Mouse (Mus musculus) retina, adult 2 months (tissue): ENCODE results near the gene Hspa1b.
"Not testable (repeated sequence)": the region's sequence is repeated elsewhere in the genome, so short reads cannot be mapped to it uniquely, and the experiment has no call there.

Experiments used
- DNase-seq: peaks from one replicate; pipeline ENCODE4 v3.0.0-alpha.2; 2012; ENCODE audit warnings: low read depth, low spot score

The Hspa1b gene

DNA sequence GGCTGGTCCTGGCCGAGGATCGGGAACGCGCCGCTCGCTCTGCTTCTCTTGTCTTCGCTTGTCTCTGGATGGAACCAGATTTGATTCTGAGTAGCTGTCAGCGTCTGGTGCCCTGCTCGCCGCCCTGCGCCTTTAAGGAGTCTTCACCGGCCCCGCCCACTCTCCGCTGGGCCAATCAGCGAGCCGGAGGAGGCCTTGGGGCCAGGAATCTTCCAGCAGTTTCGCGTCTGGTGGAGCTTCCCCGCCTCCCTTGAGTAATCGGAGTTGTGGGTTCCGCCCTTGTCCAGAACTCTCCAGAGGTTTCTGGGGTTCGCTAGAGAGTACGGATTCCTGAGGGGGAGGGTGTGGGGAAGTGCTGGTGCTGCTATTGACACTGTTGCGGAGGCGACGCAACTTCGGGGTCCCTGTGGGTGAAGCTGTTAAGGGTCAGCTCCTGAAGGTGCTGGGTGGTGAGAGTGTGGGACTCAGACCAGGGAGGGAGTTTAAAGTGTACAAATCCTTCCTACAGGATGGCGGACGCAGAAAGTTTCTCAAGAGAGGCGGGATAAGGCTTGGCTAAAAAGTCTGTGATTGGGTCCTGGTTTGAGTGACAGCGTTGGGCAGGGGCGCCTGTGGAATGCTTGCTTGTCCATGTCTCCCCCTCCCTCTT lies at the start of gene Hspa1b:
Hspa1b (minus strand) TSS at position 109 of the 649 bp plus-strand sequence.
- DNase-seq: peak; percentile 57

- DNase-seq: no peak
Measured at GRCm38 (mm10) chr17:35007387-35007991, 48.5 kb upstream of the Hspa1b start.

DNA sequence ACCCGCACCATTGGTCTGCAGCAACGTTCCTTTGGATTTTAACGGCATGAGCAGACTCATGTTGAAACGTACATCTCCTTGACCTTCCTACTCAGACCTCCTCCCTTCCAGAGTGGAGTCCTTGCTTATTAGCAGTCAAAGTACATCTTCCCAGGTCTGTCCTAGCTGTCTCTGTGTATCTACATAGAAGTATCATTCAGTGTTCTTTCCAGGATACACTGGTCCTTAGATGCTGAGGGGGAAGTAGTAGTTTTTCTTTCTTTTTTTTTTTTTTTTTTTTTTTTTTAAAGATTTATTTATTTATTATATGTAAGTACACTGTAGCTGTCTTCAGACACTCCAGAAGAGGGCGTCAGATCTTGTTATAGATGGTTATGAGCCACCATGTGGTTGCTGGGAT lies 46.9 kb upstream of the Hspa1b start:
- not testable (repeated sequence) for DNase-seq

- DNase-seq: no peak
Measured at GRCm38 (mm10) chr17:35005158-35005557, 46.1 kb upstream of the Hspa1b start.

DNA sequence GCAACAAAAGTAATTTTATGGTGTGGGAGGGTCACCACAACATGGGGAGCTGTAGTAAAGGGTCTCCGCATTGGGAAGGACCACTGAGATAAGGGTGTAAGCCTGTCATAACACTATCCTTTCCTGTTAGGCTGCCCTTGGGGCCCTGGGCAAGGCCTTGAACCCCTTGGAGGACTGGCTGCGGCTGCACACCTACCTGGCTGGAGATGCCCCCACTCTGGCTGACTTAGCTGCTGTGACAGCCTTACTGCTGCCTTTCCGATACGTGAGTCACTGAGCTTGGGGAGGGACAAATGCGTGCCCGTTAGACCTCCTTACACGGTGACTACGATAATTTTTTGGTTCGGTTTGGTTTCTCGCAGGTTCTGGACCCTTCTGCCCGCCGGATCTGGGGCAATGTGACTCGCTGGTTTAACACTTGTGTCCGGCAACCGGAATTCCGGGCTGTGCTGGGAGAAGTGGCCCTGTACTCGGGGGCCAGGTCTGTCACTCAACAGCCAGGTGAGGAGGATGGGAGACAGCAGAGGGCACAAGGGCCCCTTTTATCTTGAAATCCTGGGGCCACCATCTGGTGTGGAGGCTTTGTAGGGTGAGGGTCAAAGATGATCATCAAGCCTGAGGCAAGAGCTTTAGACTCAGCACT lies 45.2 kb upstream of the Hspa1b start:
- DNase-seq: no peak

- DNase-seq: no peak
Measured at GRCm38 (mm10) chr17:35003022-35003838, 44.2 kb upstream of the Hspa1b start.

- DNase-seq: no peak
Measured at GRCm38 (mm10) chr17:35002153-35002865, 43.3 kb upstream of the Hspa1b start.

DNA sequence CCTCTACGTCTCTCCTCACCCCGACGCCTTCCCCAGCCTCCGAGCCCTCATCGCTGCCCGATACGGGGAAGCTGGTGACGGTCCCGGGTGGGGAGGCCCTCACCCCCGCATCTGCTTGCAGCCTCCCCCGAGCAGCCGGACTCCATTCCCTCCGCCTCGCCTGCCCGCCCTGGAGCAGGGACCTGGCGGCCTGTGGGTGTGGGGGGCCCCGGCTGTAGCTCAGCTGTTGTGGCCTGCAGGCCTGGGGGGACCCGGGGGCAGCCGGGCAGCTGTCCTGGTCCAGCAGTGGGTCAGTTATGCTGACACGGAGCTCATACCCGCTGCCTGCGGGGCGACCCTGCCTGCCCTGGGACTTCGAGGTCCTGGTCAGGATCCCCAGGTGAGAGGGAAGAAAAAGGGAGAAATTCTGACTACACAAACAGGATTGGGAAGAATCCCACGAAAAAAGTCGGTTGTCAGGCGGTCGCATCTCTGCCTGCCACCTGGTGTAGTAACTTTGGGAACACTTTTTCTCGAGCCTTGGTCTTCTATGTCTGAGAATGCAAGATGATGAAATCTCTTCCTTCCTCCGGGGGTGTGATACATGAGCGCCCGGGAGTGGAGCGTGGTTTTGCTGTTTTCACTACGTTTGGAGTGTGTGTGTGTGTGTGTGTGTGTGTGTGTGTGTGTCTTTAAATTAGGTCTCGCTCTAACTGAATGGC lies 42.6 kb upstream of the Hspa1b start:
- no peak for DNase-seq

- peak; percentile 64 for DNase-seq
Measured at GRCm38 (mm10) chr17:35000717-35001451, 41.8 kb upstream of the Hspa1b start, which contains the start of gene Vars. Vars (plus strand) TSS chr17:35000987.

GRCm38 (mm10) chr17:34999871-35000716 lies 41.1 kb upstream of the Hspa1b start:
- DNase-seq: not testable (repeated sequence)

DNA sequence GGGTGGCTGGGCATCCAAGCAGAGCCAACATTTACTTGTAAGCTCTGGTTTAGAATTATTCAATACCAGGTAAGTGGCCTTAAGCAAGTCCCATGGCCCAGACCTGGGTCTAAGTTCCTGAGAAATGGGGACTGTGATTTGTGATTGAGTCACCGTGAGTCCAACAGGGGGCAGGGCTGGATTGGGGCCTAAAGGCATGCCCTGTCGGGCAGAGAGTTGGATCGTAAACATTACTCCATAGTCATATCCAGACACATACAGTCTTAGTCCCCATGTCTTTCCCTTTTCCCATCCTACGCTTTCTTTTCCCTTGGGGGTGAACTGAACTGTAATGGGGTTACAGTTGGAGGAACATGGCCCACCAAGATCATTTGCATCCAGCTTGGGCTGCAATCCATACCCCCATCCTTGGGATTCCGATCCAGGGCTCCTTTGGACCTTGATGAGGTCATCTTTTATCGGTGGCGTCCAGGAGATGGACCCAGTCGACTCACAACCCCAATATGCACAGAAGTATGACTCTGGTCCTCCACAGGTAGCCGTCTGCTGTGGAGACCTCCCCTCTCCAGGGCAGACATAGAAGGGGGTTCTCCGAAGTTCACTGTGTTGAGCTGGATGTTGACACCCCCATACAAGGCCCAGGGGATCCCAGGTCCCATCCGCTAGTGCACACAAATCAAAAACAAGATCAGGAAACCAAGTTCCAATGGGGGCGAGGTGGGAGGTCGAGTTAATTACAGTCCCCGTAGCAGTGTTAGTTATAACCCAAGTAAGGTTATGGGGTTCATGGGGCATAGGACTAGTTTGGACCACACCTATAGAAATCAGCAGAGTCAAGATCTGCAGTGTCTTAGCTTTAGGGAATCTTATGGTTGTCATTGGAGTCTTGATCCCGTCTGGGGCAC lies 39.7 kb upstream of the Hspa1b start:
- no peak for DNase-seq

GRCm38 (mm10) chr17:34997142-34997483 lies 38.1 kb upstream of the Hspa1b start:
- no peak for DNase-seq

DNA sequence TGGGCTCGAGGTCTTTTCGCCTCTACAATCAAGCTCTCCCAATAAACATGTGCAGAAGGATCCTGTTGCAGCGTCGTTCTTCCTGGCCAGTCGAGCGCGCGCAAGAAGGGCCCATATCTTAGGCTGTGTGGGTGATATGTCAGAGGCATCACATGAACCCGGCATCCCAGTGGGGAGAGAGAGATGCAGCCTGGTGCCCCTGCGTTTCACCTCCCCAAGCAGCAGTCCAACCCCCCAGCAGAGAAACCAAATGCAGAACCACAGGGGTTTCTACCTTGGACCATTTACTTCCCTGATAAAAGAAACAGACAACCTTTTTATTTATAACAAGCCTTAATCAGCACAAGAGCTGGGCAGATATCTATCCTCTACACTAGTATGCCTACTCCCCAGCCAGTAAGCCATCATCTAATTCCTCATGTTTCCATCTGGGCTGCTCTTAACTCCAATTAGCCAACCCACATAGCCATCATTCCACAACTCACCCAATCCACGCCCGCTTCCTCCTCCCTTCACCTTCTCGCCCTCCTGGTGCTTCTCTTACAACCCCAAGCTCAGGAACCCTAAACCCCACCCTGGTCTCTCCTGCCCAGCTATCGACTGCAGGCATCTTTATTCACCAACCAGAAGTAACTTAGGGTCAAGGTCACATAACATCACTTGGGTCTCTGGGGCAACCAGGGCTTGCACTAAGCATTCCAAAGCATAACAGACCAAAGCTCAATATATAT lies 37.5 kb upstream of the Hspa1b start:
- DNase-seq: no peak

- not testable (repeated sequence) for DNase-seq
Measured at GRCm38 (mm10) chr17:34995927-34996326, 36.9 kb upstream of the Hspa1b start.

DNA sequence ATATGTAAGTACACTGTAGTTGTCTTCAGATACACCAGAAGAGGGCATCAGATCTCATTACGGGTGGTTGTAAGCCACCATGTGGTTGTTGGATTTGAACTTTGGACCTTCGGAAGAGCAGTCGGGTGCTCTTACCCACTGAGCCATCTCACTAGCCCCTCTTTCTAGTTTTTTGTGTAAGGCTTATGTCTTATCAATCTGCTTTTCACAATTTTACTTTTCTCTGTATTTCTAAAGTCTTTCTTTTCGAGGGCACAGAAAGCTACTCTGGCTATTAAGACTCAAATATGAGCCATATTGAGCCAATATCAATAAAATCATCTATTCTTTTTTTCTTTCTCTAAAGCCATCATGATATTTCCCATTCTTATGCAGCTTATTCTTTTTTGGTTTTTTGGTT lies 36.2 kb upstream of the Hspa1b start:
- DNase-seq: not testable (repeated sequence)

GRCm38 (mm10) chr17:34994751-34995150 lies 35.7 kb upstream of the Hspa1b start:
- no peak for DNase-seq

DNA sequence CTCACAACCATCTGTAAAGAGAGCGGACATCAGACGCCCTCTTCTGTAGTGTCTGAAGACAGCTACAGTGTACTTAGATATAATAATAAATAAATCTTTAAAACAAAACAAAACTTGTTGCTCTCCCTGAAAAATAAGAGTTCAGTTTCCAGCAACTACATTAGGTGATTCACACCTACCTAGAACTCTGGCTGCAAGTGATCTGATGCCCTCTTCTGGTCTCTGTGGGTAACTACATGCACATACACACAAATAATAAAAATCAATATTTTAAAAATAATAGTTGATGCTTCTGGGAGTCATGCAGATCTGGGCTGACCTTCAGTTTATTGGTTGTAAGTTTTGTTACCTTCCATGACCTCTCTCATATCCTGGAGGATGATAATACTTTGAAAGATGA lies 25.2 kb upstream of the Hspa1b start:
- no peak for DNase-seq

DNA sequence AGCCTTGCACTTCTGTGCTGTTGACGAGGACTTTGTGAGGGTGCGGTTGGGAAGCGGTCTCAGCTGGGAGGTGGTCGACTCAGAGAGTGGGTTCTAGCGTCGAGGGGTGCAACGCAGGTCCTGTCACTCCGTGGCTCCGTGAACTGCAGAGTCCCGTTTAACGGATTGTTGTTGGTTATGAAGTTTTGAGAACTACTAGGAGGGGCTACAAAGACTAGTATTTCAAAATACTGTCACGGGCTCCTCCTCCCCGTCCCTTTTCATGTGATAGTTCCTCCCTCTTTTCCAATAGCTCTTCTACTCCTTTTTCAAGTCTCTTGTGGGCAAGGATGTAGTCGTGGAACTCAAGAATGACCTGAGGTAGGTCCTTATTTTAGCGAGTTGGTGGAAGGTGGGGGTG lies 23.3 kb upstream of the Hspa1b start:
- no peak for DNase-seq
